Mouse (Mus musculus) splenic B cell, adult 2 months (primary cell): ENCODE measurements around the gene Esyt3.

ENCODE experiments used
- DNase-seq: peaks from one replicate; pipeline ENCODE4 v3.0.0-alpha.2; 2011; ENCODE audit warnings: low read depth, low spot score
- H3K27me3 ChIP-seq: 2 replicates; pipeline ENCODE4 v1.6.1; 2012; ENCODE audit warnings: mild to moderate bottlenecking, low read length, moderate library complexity, mixed read lengths; ENCODE audit not compliant: control insufficient read depth, poor library complexity, insufficient read depth, severe bottlenecking
- H3K36me3 ChIP-seq: 2 replicates; pipeline ENCODE4 v1.6.1; 2012; ENCODE audit warnings: mild to moderate bottlenecking, low read length, moderate library complexity, mixed read lengths; ENCODE audit not compliant: control insufficient read depth, poor library complexity, insufficient read depth, severe bottlenecking

Gene Esyt3

GRCm38 (mm10) chr9:99376591-99377418, 18.4 kb upstream of the Esyt3 start:
- Histone ChIP-seq H3K27me3 (no peaks in the 10 kb centered on the region), H3K36me3 (no peaks in the 10 kb centered on the region)
- DNase-seq, result peak; percentile 47

- no peak for DNase-seq
- no peaks in the 10 kb centered on the region for H3K36me3 ChIP-seq
These were observed 10.1 kb upstream of the Esyt3 start for GRCm38 (mm10) chr9:99368431-99368830.

GRCm38 (mm10) chr9:99365906-99366305, 7.5 kb upstream of the Esyt3 start:
- Histone ChIP-seq H3K36me3 (no peaks in the 10 kb centered on the region), H3K27me3 (no peaks in the 10 kb centered on the region)
- no peak for DNase-seq

More at GRCm38 (mm10) chr9:99368431-99368830, 10.1 kb upstream of the Esyt3 start:
- H3K27me3 ChIP-seq, result no peaks in the 10 kb centered on the region

GRCm38 (mm10) chr9:99363076-99363475, 4.7 kb upstream of the Esyt3 start:
- no peak for DNase-seq
- Histone ChIP-seq H3K27me3 (no peaks in the 10 kb centered on the region; the same call in 1 of the 2 replicates), H3K36me3 (no peaks in the 10 kb centered on the region)

GRCm38 (mm10) chr9:99361946-99362345, 3.6 kb upstream of the Esyt3 start:
- no peaks in the 10 kb centered on the region for H3K36me3 ChIP-seq
- no peak for DNase-seq
- H3K27me3 ChIP-seq, result no peaks in the 10 kb centered on the region; the same call in 1 of the 2 replicates

GRCm38 (mm10) chr9:99359012-99359411, 655 bp upstream of the Esyt3 start:
- no peak for DNase-seq
- Histone ChIP-seq H3K27me3 (no peaks in the 10 kb centered on the region; the same call in 1 of the 2 replicates), H3K36me3 (no peaks in the 10 kb centered on the region)

- DNase-seq, result no peak
- H3K27me3 ChIP-seq, result no peaks in the 10 kb centered on the region; the same call in 1 of the 2 replicates
- H3K36me3 ChIP-seq, result no peaks in the 10 kb centered on the region
These were observed 816 bp downstream of the Esyt3 start for GRCm38 (mm10) chr9:99357561-99357920.

- Histone ChIP-seq H3K36me3 (no peaks in the 10 kb centered on the region), H3K27me3 (no peaks in the 10 kb centered on the region; the same call in 1 of the 2 replicates)
- no peak for DNase-seq
These were observed 2.4 kb downstream of the Esyt3 start for GRCm38 (mm10) chr9:99355971-99356370.

GRCm38 (mm10) chr9:99354796-99355195, 3.6 kb downstream of the Esyt3 start:
- DNase-seq, result no peak
- Histone ChIP-seq H3K36me3 (no peaks in the 10 kb centered on the region), H3K27me3 (no peaks in the 10 kb centered on the region; the same call in 1 of the 2 replicates)

GRCm38 (mm10) chr9:99353390-99353789, 5.0 kb downstream of the Esyt3 start:
- Histone ChIP-seq H3K36me3 (no peaks in the 10 kb centered on the region), H3K27me3 (no peaks in the 10 kb centered on the region)
- no peak for DNase-seq

- Histone ChIP-seq H3K27me3 (no peaks in the 10 kb centered on the region), H3K36me3 (no peaks in the 10 kb centered on the region)
- no peak for DNase-seq
These were observed 5.4 kb downstream of the Esyt3 start for GRCm38 (mm10) chr9:99352964-99353363.

GRCm38 (mm10) chr9:99345351-99345792, 13.0 kb downstream of the Esyt3 start:
- Histone ChIP-seq H3K27me3 (no peaks in the 10 kb centered on the region), H3K36me3 (no peaks in the 10 kb centered on the region)
- DNase-seq, result no peak

GRCm38 (mm10) chr9:99341600-99341999, 16.8 kb downstream of the Esyt3 start:
- H3K27me3 ChIP-seq, result no peaks in the 10 kb centered on the region
- DNase-seq, result no peak
- H3K36me3 ChIP-seq, result no peaks in the 10 kb centered on the region

- Histone ChIP-seq H3K36me3 (no peaks in the 10 kb centered on the region), H3K27me3 (no peaks in the 10 kb centered on the region)
- no peak for DNase-seq
These were observed 18.2 kb downstream of the Esyt3 start for GRCm38 (mm10) chr9:99340126-99340525.

GRCm38 (mm10) chr9:99339182-99339581, 19.2 kb downstream of the Esyt3 start:
- Histone ChIP-seq H3K36me3 (no peaks in the 10 kb centered on the region), H3K27me3 (no peaks in the 10 kb centered on the region)
- no peak for DNase-seq
